Mouse (Mus musculus) heart, postnatal 4 days (tissue): ENCODE results near the gene Tnfrsf8. TPM values are rescaled to one million over a fixed set of nuclear protein-coding genes. Genes with fewer than 3 reads are reported as not detected.

Experiments
- DNase-seq: peaks from one replicate; pipeline ENCODE4 v3.0.0; 2021
- total RNA-seq, 2 experiments: library from RNA; stranded (reverse); gene quantifications; 2 replicates each; pipeline ENCODE4 v1.2.3; 2021

Tnfrsf8 gene
- total RNA-seq, 2 experiments from 2014 or later, result 0.19 to 0.23 TPM

GRCm38 (mm10) chr4:145267631-145268110, 47.3 kb downstream of the Tnfrsf8 start:
- DNase-seq, result no peak

GRCm38 (mm10) chr4:145266505-145266904, 48.5 kb downstream of the Tnfrsf8 start:
- no peak for DNase-seq

- DNase-seq, result no peak
Observed at GRCm38 (mm10) chr4:145264761-145265160, 50.2 kb downstream of the Tnfrsf8 start.

- DNase-seq, result no peak
Observed at GRCm38 (mm10) chr4:145263583-145263982, 51.4 kb downstream of the Tnfrsf8 start.

GRCm38 (mm10) chr4:145260802-145261201, 54.2 kb downstream of the Tnfrsf8 start:
- DNase-seq, result no peak

- no peak for DNase-seq
Observed at GRCm38 (mm10) chr4:145257751-145258434, 57.1 kb downstream of the Tnfrsf8 start.

GRCm38 (mm10) chr4:145256144-145256543, 58.8 kb downstream of the Tnfrsf8 start:
- DNase-seq, result no peak

- no peak for DNase-seq
Observed at GRCm38 (mm10) chr4:145254418-145254817, 60.5 kb downstream of the Tnfrsf8 start.

- no peak for DNase-seq
Observed at GRCm38 (mm10) chr4:145252611-145253010, 62.4 kb downstream of the Tnfrsf8 start.

- DNase-seq, result no peak
Observed at GRCm38 (mm10) chr4:145251546-145251945, 63.4 kb downstream of the Tnfrsf8 start.

- DNase-seq, result no peak
Observed at GRCm38 (mm10) chr4:145250002-145250401, 65.0 kb downstream of the Tnfrsf8 start.

- no peak for DNase-seq
Observed at GRCm38 (mm10) chr4:145247556-145247955, 67.4 kb downstream of the Tnfrsf8 start.

- peak; percentile 54 for DNase-seq
Observed at GRCm38 (mm10) chr4:145246173-145247011, 68.6 kb downstream of the Tnfrsf8 start, which contains the start of gene Tnfrsf1b. Tnfrsf1b (minus strand) TSS chr4:145246870.

- DNase-seq, result no peak
Observed at GRCm38 (mm10) chr4:145245581-145245980, 69.4 kb downstream of the Tnfrsf8 start.

GRCm38 (mm10) chr4:145244676-145245075, 70.3 kb downstream of the Tnfrsf8 start:
- no peak for DNase-seq

- no peak for DNase-seq
Observed at GRCm38 (mm10) chr4:145242719-145243350, 72.1 kb downstream of the Tnfrsf8 start.

GRCm38 (mm10) chr4:145240723-145241231, 74.2 kb downstream of the Tnfrsf8 start:
- DNase-seq, result no peak

GRCm38 (mm10) chr4:145239049-145239830, 75.7 kb downstream of the Tnfrsf8 start:
- DNase-seq, result peak; percentile 86

GRCm38 (mm10) chr4:145236027-145236426, 78.9 kb downstream of the Tnfrsf8 start:
- DNase-seq, result no peak

GRCm38 (mm10) chr4:145233487-145234228, 81.3 kb downstream of the Tnfrsf8 start:
- DNase-seq, result no peak

- DNase-seq, result no peak
Observed at GRCm38 (mm10) chr4:145231732-145232131, 83.2 kb downstream of the Tnfrsf8 start.
